In genomic region chr9:13888981-13889380, GRCm38 (mm10) we compare ENCODE assay signal across 10 mouse cellular contexts.
A peak's percentile ranks its signal among the peaks of the same experiment; 100 is the strongest.
DNase-seq lines count a peak whose midpoint lies in the region; ATAC-seq lines count a peak whose summit lies in the region.
"Had no signal": no experiment of that assay in that cellular context is flagged by ENCODE, and none has a peak within 500 bp of the region (broad histone marks: within the 10 kb centered on the region; RNA-seq: fewer than 3 reads in every experiment).

No protein-coding gene starts in this region.

- no peak overlapping the region for H3K4me3 ChIP-seq in forebrain, embryonic 11.5 days (ENCODE audit: low read depth, low read length)
- no peak overlapping the region for H3K4me3 ChIP-seq in forebrain, embryonic 14.5 days (ENCODE audit: low read depth, low read length)
- no peak overlapping the region for H3K4me3 ChIP-seq in hindbrain, embryonic 10.5 days
- no peak overlapping the region for H3K4me3 ChIP-seq in hindbrain, embryonic 14.5 days (replicated peaks; ENCODE audit: low read length)
- H3K4me3 ChIP-seq in midbrain, embryonic 15.5 days: no peak overlapping the region
- H3K4me3 ChIP-seq in midbrain, embryonic 10.5 days: no peak overlapping the region
- H3K4me3 ChIP-seq: embryonic facial prominence, embryonic 12.5 days; heart, embryonic 12.5 days; intestine, embryonic 15.5 days had no signal

- no peaks in the 10 kb centered on the region for H3K36me3 ChIP-seq in forebrain, embryonic 11.5 days (ENCODE audit: control insufficient read depth, insufficient read depth, low read length)
- H3K36me3 ChIP-seq in forebrain, embryonic 14.5 days (ENCODE audit: control insufficient read depth, insufficient read depth, low read length): no peaks in the 10 kb centered on the region
- no peaks in the 10 kb centered on the region for H3K36me3 ChIP-seq in hindbrain, embryonic 10.5 days
- H3K36me3 ChIP-seq in hindbrain, embryonic 14.5 days (replicated peaks; ENCODE audit: control insufficient read depth, insufficient read depth): no peaks in the 10 kb centered on the region
- no peaks in the 10 kb centered on the region for H3K36me3 ChIP-seq in midbrain, embryonic 15.5 days (replicated peaks)
- H3K36me3 ChIP-seq in midbrain, embryonic 10.5 days: no peaks in the 10 kb centered on the region
- H3K36me3 ChIP-seq: embryonic facial prominence, embryonic 12.5 days; heart, embryonic 12.5 days; intestine, embryonic 15.5 days had no signal

- intact Hi-C loops in gastrocnemius, postnatal 14 days (cut with DNase I; ENCODE audit: low total_unique reads): loop anchor here (2.0 kb wide), 1 partner anchor 452 kb away; no protein-coding TSS in a partner anchor

- H3K9ac ChIP-seq in forebrain, embryonic 11.5 days (ENCODE audit: low read length): peak overlapping the region; percentile 35
- no peak overlapping the region for H3K9ac ChIP-seq in forebrain, embryonic 14.5 days (ENCODE audit: low read length)
- H3K9ac ChIP-seq in hindbrain, embryonic 14.5 days: no peak overlapping the region
- no peak overlapping the region for H3K9ac ChIP-seq in midbrain, embryonic 15.5 days
- H3K9ac ChIP-seq: embryonic facial prominence, embryonic 12.5 days; heart, embryonic 12.5 days; intestine, embryonic 15.5 days had no signal

- ATAC-seq in forebrain, embryonic 11.5 days (replicated peaks; ENCODE audit: low FRiP score): no peak
- ATAC-seq in forebrain, embryonic 14.5 days: no peak
- ATAC-seq in hindbrain, embryonic 14.5 days (ENCODE audit: low FRiP score): no peak
- ATAC-seq in midbrain, embryonic 15.5 days (replicated peaks): peak; percentile 24; the same call in 1 of the 2 replicates

- 79% methylated on average over 5 of the region's 5 CpGs for WGBS in forebrain, embryonic 11.5 days
- WGBS in forebrain, embryonic 14.5 days: 86% methylated on average over 5 of the region's 5 CpGs
- 81% methylated on average over 5 of the region's 5 CpGs for WGBS in hindbrain, embryonic 10.5 days
- WGBS in hindbrain, embryonic 14.5 days: 78% methylated on average over 5 of the region's 5 CpGs
- WGBS in midbrain, embryonic 15.5 days: 77% methylated on average over 5 of the region's 5 CpGs
- 75% methylated on average over 5 of the region's 5 CpGs for WGBS in midbrain, embryonic 10.5 days

- H3K27me3 ChIP-seq in forebrain, embryonic 11.5 days (ENCODE audit: control insufficient read depth, insufficient read depth, low read length): no peaks in the 10 kb centered on the region
- H3K27me3 ChIP-seq in forebrain, embryonic 14.5 days (replicated peaks; ENCODE audit: control insufficient read depth, insufficient read depth, low read length): no peaks in the 10 kb centered on the region
- no peaks in the 10 kb centered on the region; the same call in 1 of the 2 replicates for H3K27me3 ChIP-seq in hindbrain, embryonic 10.5 days (ENCODE audit: insufficient read depth, poor library complexity, severe bottlenecking)
- H3K27me3 ChIP-seq in hindbrain, embryonic 14.5 days (ENCODE audit: control insufficient read depth, insufficient read depth, low read length): no peaks in the 10 kb centered on the region
- H3K27me3 ChIP-seq in midbrain, embryonic 15.5 days (replicated peaks): no peaks in the 10 kb centered on the region
- no peaks in the 10 kb centered on the region for H3K27me3 ChIP-seq in midbrain, embryonic 10.5 days (ENCODE audit: low read depth, poor library complexity, severe bottlenecking)
- H3K27me3 ChIP-seq: embryonic facial prominence, embryonic 12.5 days; intestine, embryonic 15.5 days had no signal

- H3K9me3 ChIP-seq in forebrain, embryonic 11.5 days (ENCODE audit: control insufficient read depth, low read length): peaks cover 4% of the 10 kb centered on the region; the same call in 1 of the 2 replicates
- no peaks in the 10 kb centered on the region for H3K9me3 ChIP-seq in forebrain, embryonic 14.5 days (replicated peaks; ENCODE audit: control insufficient read depth, low read length)
- peaks cover 8% of the 10 kb centered on the region for H3K9me3 ChIP-seq in hindbrain, embryonic 10.5 days
- peaks cover 8% of the 10 kb centered on the region; the same call in 1 of the 2 replicates for H3K9me3 ChIP-seq in hindbrain, embryonic 14.5 days (ENCODE audit: control insufficient read depth, low read length)
- H3K9me3 ChIP-seq in midbrain, embryonic 15.5 days: no peaks in the 10 kb centered on the region
- H3K9me3 ChIP-seq in midbrain, embryonic 10.5 days (replicated peaks): peaks cover 8% of the 10 kb centered on the region
- H3K9me3 ChIP-seq: intestine, embryonic 15.5 days had no signal

- no peaks in the 10 kb centered on the region for H3K4me1 ChIP-seq in forebrain, embryonic 11.5 days (replicated peaks; ENCODE audit: control insufficient read depth, insufficient read depth, low read length)
- H3K4me1 ChIP-seq in forebrain, embryonic 14.5 days (ENCODE audit: control insufficient read depth, insufficient read depth, low read length): no peaks in the 10 kb centered on the region
- H3K4me1 ChIP-seq in hindbrain, embryonic 10.5 days (replicated peaks): no peaks in the 10 kb centered on the region
- no peaks in the 10 kb centered on the region for H3K4me1 ChIP-seq in hindbrain, embryonic 14.5 days (replicated peaks; ENCODE audit: control insufficient read depth, insufficient read depth, low read length)
- H3K4me1 ChIP-seq in midbrain, embryonic 15.5 days: peaks cover 12% of the 10 kb centered on the region
- H3K4me1 ChIP-seq in midbrain, embryonic 10.5 days: peaks cover 3% of the 10 kb centered on the region; the same call in 1 of the 2 replicates
- H3K4me1 ChIP-seq: heart, embryonic 12.5 days; intestine, embryonic 15.5 days had no signal

- H3K4me2 ChIP-seq in forebrain, embryonic 11.5 days (ENCODE audit: low read depth, low read length, severe bottlenecking): no peak overlapping the region
- H3K4me2 ChIP-seq in forebrain, embryonic 14.5 days (ENCODE audit: low read length): no peak overlapping the region
- no peak overlapping the region for H3K4me2 ChIP-seq in hindbrain, embryonic 14.5 days (replicated peaks)
- H3K4me2 ChIP-seq in midbrain, embryonic 15.5 days: no peak overlapping the region
- H3K4me2 ChIP-seq: embryonic facial prominence, embryonic 12.5 days; heart, embryonic 12.5 days; intestine, embryonic 15.5 days had no signal

- DNase-seq in forebrain, embryonic 11.5 days (ENCODE audit: low spot score): no peak
- DNase-seq in forebrain, embryonic 14.5 days (ENCODE audit: low spot score): no peak
- DNase-seq in hindbrain, embryonic 10.5 days (ENCODE audit: low spot score): no peak
- no peak for DNase-seq in hindbrain, embryonic 14.5 days (ENCODE audit: low spot score)
- DNase-seq in midbrain, embryonic 10.5 days (ENCODE audit: low spot score): no peak
- DNase-seq in gastrocnemius, postnatal 14 days: no peak

- no peak overlapping the region for H3K27ac ChIP-seq in forebrain, embryonic 11.5 days (ENCODE audit: low read depth, low read length)
- H3K27ac ChIP-seq in forebrain, embryonic 14.5 days (ENCODE audit: low read depth, low read length): no peak overlapping the region
- 0 out of 2 replicates have a peak overlapping the region, but pooled peaks have one; percentile 66 for H3K27ac ChIP-seq in hindbrain, embryonic 10.5 days
- H3K27ac ChIP-seq in hindbrain, embryonic 14.5 days: no peak overlapping the region
- H3K27ac ChIP-seq in midbrain, embryonic 15.5 days: no peak overlapping the region
- no peak overlapping the region; the same call in 1 of the 2 replicates for H3K27ac ChIP-seq in midbrain, embryonic 10.5 days (replicated peaks)
- H3K27ac ChIP-seq: embryonic facial prominence, embryonic 12.5 days; intestine, embryonic 15.5 days had no signal
